Mouse (Mus musculus) spleen, embryonic (tissue): ENCODE results near the gene Cnnm1.
"Not testable (repeated sequence)": the region's sequence is repeated elsewhere in the genome, so short reads cannot be mapped to it uniquely, and the experiment has no call there.

Source experiments
- CTCF ChIA-PET: fragments of 350-600 bp; sonication (Branson Sonifier 250); formaldehyde crosslinking; loops from one replicate; lab custom pipeline; 2022; lab: Charles Lee

The Cnnm1 gene

GRCm38 (mm10) chr19:43465601-43466255 is 25.5 kb downstream of the Cnnm1 start:
- CTCF ChIA-PET: interaction anchor here (0.6 kb wide), 1 partner anchor 1624 kb away, joined by 6 read pairs; no protein-coding TSS in a partner anchor

GRCm38 (mm10) chr19:43467927-43468685 is 27.9 kb downstream of the Cnnm1 start:
- CTCF ChIA-PET: no interaction called here

GRCm38 (mm10) chr19:43469333-43469732 is 29.1 kb downstream of the Cnnm1 start:
- CTCF ChIA-PET: no interaction called here

GRCm38 (mm10) chr19:43472331-43472730 is 32.1 kb downstream of the Cnnm1 start:
- CTCF ChIA-PET: no interaction called here

DNA sequence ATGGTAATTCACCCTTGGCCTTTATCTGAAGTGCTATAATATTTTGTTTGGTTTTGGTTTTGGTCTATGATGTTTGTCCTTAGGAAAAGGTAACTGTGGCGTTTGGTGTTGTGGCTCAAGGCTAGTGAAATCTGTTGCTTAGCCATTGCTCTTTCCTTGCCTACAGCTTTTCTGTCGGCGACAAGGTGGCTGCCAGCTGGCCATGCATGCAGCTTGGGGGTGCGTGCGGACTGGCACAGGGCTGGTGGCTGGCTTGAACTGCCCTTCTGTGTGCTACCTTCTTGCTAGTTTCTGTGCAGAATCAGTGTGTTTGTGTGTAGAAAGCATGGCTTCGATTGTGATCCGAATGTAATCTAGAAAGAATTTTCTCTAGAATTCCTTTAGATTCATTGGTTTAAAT is 32.5 kb downstream of the Cnnm1 start:
- CTCF ChIA-PET: no interaction called here

- CTCF ChIA-PET: no interaction called here
These were observed 35.4 kb downstream of the Cnnm1 start for GRCm38 (mm10) chr19:43475642-43476041.

- CTCF ChIA-PET: no interaction called here
These were observed 35.8 kb downstream of the Cnnm1 start for GRCm38 (mm10) chr19:43476063-43476462.

DNA sequence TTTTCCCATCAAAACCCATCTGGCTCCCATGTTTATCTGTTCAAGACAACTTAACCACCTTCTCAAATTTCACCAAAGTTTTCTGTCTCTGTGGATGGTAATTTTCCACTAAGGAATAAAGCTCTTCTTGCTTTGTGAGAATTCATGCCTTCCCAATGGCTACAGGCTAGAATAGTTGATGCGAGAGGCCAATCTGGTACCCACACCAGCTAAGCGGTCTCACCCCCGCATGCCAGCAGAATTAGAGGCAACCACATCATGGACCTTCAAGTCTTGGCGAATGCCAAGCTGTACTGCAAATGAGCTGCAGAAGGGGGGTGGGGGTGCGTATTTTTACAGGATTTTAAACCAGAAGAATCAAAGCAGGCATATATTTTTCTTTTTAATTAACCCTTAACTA is 37.2 kb downstream of the Cnnm1 start:
- CTCF ChIA-PET: no interaction called here

GRCm38 (mm10) chr19:43478891-43479290 is 38.7 kb downstream of the Cnnm1 start:
- CTCF ChIA-PET: interaction anchor here (0.7 kb wide), 1 partner anchor 456 kb away, joined by 3 read pairs; no protein-coding TSS in a partner anchor

- CTCF ChIA-PET: interaction anchor here (0.7 kb wide), 1 partner anchor 456 kb away, joined by 3 read pairs; no protein-coding TSS in a partner anchor
These were observed 39.2 kb downstream of the Cnnm1 start for GRCm38 (mm10) chr19:43479431-43479830.

DNA sequence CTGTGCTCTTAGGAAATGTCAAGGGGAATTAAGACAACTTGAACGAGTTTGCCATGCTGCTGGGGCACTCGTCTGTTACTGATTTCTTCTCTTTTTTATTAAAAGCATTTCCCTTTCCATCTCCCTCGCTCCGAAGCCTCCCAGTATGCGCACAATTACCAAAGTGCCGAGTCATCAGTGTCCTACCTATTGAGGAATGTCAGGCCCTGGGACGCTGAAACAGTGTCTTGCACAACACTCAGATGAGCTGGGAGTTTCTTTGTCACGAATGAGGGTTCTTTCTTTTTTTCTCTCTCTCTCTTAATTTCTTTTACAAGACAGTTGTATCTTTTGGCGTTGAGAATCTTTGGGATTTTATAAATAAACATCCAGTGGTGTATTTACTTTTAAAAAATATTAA is 40.3 kb downstream of the Cnnm1 start:
- CTCF ChIA-PET: interaction anchor here (0.7 kb wide), 1 partner anchor 643 kb away, joined by 8 read pairs; no protein-coding TSS in a partner anchor

DNA sequence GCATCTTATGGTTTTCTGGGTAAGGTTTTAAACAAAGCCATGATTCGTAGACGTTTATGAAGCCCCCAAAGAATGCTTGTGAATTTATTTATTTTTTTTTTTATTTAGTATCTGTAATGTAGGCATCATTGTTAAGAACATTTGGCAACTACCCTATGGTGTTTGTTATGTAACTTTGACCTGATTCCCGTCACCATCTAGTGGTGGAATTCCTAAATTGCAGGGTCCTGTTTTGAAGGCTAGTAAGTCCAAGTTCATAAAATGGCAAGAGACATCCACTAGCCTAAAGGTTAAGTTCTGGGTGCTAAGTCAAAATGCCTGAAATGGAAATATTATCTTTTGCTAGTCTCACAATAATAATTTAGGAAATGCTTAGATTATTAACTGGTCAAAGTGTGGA is 47.2 kb downstream of the Cnnm1 start:
- CTCF ChIA-PET: no interaction called here

- CTCF ChIA-PET: not testable (repeated sequence)
These were observed 53.1 kb downstream of the Cnnm1 start for GRCm38 (mm10) chr19:43493316-43493715.

DNA sequence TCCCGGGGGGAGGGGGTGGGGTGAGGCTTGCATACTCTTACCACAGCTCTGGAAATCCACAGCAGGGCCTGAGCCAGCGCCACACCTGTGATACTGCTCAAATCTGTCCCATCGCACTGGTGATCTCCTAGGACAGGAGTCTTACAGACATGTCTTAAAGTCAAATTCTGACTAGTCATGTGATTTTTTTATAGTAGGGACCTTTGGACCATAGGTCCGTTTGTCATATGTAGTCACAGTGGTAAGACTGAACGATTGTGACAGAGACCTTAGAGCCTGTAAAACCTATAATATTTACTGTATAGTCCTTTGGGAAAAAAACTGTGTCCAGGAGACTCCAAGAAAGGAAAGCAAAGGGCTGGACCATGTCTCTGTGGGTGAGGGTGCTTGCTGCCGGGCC is 53.6 kb downstream of the Cnnm1 start:
- CTCF ChIA-PET: no interaction called here

DNA sequence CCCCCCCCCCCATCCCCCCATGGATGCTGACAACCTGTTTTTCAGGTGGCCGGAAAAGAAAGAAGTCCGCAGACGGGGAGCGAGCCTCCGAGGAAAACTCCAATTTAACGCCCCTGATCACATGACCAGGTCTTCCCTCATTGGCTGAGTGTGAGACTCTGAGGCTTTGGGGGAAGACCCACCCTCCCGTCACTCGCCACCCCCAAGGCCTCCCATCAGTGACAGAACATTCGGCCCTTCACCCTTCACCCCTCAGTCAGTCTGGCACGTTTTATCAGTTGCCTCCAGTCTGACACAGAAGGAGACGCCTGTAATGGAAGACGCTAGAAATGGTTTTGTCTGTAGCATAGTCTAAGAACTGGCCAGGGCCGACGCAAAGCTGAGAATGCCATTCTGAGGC is 54.7 kb downstream of the Cnnm1 start:
- CTCF ChIA-PET: interaction anchor here (0.6 to 0.8 kb wide), 2 partner anchors 73 to 1071 kb away, joined by 3 to 6 read pairs; no protein-coding TSS in a partner anchor

DNA sequence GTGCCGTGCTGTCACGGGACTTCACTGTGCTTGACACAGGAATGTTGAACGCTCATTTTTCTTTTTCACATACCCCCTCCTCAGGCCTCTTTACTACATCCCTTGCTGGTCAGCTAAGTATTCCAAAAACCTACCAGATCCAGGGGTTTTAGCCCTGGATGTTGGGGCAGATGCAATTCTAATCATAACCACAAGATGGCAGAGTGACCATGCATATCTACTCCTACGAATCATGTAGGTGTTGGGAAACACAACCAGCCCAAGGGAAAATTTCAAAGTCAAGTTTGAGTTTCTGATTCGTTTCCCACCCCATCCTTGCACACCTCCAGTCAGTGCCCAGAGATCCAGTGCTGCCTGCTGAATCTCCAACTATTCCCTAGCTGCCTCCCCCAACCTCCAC is 55.6 kb downstream of the Cnnm1 start:
- CTCF ChIA-PET: interaction anchor here (0.7 to 0.8 kb wide), 3 partner anchors 11 to 144 kb away, joined by 6 to 23 read pairs (median 6); no protein-coding TSS in a partner anchor

DNA sequence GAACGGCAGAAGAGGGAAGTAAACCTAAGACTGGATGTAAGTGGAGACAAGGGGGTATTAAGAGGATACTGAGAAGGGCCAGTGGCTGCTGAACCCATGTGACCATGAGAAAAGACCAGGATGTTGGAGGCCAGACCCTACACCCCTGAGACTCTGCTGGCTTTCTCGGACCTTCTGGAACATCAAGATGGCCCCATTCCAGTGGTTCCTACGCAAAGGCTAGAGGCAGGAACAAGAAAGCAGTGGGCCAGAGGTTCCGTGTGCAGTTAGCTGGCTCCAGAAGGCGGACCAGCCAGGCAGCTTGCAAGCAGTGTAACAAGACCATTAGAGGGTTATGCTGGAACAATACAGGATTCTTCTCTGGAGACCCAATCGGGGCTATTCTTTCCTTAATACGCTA is 57.2 kb downstream of the Cnnm1 start:
- CTCF ChIA-PET: no interaction called here

GRCm38 (mm10) chr19:43498874-43499273 is 58.6 kb downstream of the Cnnm1 start:
- CTCF ChIA-PET: no interaction called here

GRCm38 (mm10) chr19:43502630-43503029 is 62.4 kb downstream of the Cnnm1 start:
- CTCF ChIA-PET: no interaction called here

DNA sequence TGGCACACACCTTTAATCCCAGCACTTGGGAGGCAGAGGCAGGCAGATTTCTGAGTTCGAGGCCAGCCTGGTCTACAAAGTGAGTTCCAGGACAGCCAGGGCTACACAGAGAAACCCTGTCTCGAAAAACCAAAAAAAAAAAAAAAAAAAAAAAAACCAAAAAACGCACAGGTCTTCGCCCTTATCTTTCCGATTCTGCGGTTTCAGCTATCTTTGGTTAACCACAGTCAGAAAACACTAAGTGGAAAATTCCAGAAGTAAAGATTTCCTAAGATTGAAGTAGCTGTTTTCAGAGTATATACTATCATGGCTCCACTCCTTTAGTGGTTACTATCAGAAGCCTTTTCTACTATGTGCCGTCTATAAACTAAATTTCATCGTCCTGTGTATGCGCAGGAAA is 63.4 kb downstream of the Cnnm1 start:
- CTCF ChIA-PET: interaction anchor here (0.5 kb wide), 1 partner anchor 14 kb away, joined by 3 read pairs; no protein-coding TSS in a partner anchor

DNA sequence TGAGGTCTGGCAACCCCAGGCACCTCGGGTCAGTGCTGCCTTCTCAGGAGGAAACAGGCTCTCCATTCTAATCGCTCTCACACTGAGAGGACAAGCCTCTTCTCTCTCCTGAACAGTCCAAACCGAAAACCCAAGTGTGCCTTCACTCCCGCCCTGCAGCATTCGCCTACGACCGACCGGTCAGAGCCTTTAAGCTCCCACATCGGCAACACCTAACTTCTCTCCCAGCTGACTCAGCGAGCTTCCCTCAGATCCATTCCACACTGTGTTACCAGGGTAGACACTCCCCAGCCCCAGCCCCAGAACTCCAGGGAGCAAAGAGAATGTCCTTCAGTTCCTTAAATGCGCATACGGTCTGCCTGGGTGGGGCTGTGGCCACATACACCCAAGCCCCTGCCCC is 65.2 kb downstream of the Cnnm1 start:
- CTCF ChIA-PET: interaction anchor here (0.6 kb wide), 1 partner anchor 1550 kb away, joined by 4 read pairs; no protein-coding TSS in a partner anchor

GRCm38 (mm10) chr19:43510436-43511220 is 70.4 kb downstream of the Cnnm1 start:
- CTCF ChIA-PET: no interaction called here
